Mouse (Mus musculus): ENCODE results near the gene Hist1h4m. TPM values are rescaled to one million over a fixed set of nuclear protein-coding genes. Genes with fewer than 3 reads are reported as not detected.
"Not testable (repeated sequence)": the region's sequence is repeated elsewhere in the genome, so short reads cannot be mapped to it uniquely, and the experiment has no call there.

Hist1h4m gene
- polyA plus RNA-seq, 1 experiment = not detected

DNA sequence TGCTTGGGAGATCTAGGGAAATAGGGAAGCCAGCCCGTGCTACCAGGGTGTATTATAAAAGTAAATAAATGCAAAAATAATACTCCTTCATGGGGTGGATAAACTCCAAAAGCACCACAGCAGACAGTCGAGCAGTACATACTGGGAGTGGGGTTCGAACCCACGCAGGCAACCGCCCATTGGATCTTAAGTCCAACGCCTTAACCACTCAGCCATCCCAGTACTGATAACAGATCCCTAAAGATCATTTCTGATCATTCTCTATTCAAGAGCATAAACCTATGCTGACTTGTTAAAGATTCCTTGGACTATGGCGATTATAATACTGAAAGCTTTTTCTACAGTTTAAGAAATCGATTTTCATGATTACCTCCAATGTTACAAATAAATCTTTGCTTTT lies 36.3 kb downstream of the Hist1h4m start:
- no peak overlapping the region for H3K27ac ChIP-seq (ENCODE audit: control insufficient read depth, insufficient read depth, low read length)
- H3K4me3 ChIP-seq (ENCODE audit: control insufficient read depth, insufficient read depth, low read length) = no peak overlapping the region
- 83% methylated on average over 8 of the region's 8 CpGs for WGBS
- no peak for DNase-seq
- no peaks in the 10 kb centered on the region; the same call in 1 of the 2 replicates for H3K4me1 ChIP-seq (replicated peaks; ENCODE audit: control insufficient read depth, insufficient read depth, low read length)
- TF ChIP-seq POLR2A (IDR thresholded peaks at IDR 0.05; ENCODE audit: control insufficient read depth, extremely low read depth, insufficient read depth, low read length, poor library complexity) = no peak
- no peak for TF ChIP-seq CTCF (IDR thresholded peaks at IDR 0.05; ENCODE audit: borderline replicate concordance, control insufficient read depth, extremely low read depth, insufficient read depth, low read length, poor library complexity)
- no peaks in the 10 kb centered on the region for H3K36me3 ChIP-seq (ENCODE audit: control insufficient read depth, insufficient read depth, low read length)
- no peaks in the 10 kb centered on the region for H3K27me3 ChIP-seq (ENCODE audit: control insufficient read depth, insufficient read depth, low read length)

DNA sequence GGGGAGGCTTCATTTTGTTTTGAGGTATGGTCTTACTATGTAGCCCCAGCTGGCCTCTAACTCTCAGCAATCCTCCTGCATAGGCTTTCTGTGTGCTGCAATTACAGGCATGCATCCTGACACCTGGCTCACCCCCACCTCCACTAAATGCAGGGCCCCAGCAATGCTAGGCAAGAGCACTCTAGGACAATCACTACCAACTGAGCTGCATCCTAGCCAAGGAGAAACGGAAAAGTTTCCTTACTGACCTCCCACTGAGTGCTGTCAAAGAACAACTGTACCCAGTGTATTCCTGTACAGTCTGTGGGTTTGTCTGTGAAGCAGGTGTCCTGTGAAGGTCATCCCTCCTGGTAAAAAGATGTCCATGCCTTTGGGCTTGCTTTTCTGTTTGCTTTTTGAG lies 39.1 kb downstream of the Hist1h4m start:
- H3K4me1 ChIP-seq (replicated peaks; ENCODE audit: control insufficient read depth, insufficient read depth, low read length) = not testable (repeated sequence)
- WGBS = 96% methylated on average over 1 of the region's 1 CpGs

DNA sequence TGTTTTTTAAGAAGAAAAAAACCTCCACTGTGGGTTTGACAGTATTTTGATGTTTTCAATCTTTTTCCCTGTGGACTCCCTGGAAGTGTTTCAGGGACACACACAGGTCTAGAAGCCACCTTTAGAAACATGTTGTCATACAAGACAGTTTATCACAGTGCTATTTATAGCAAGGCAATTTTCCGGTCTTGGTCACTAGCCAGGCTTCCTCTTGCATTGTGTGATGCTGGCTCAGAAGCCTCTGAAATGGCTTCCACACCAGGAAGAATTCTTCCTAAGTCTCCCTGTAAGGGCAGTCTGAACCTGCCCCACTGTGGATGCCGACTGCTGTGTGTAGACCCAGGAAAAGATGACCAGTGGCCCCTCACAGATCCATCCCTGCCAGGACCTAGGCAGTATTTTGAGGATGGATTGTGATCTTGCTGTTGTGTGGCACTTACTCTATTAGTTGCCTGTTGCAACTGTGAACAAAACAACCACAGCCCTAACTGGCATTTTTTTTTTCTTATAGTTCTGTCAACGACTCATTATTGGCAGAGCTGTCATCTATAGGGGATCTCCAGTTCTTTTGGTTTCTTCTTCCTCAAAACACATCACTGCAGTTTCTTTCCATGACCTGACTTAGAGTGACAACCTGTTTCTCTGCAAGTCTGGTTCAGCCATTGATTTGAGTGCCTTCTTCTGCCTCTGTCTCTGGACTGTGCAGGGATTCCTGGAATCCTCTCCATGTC lies 40.8 kb downstream of the Hist1h4m start:
- Histone ChIP-seq H3K4me3 (ENCODE audit: control insufficient read depth, insufficient read depth, low read length) (no peak overlapping the region), H3K4me1 (replicated peaks; ENCODE audit: control insufficient read depth, insufficient read depth, low read length) (no peaks in the 10 kb centered on the region; the same call in none of the 2 replicates), H3K27me3 (ENCODE audit: control insufficient read depth, insufficient read depth, low read length) (no peaks in the 10 kb centered on the region), H3K36me3 (ENCODE audit: control insufficient read depth, insufficient read depth, low read length) (no peaks in the 10 kb centered on the region), H3K27ac (ENCODE audit: control insufficient read depth, insufficient read depth, low read length) (no peak overlapping the region)
- 26% methylated on average over 3 of the region's 3 CpGs for WGBS
- no peak for TF ChIP-seq CTCF (IDR thresholded peaks at IDR 0.05; ENCODE audit: borderline replicate concordance, control insufficient read depth, extremely low read depth, insufficient read depth, low read length, poor library complexity)
- TF ChIP-seq POLR2A (IDR thresholded peaks at IDR 0.05; ENCODE audit: control insufficient read depth, extremely low read depth, insufficient read depth, low read length, poor library complexity) = no peak
- DNase-seq = no peak

More for the DNA sequence above, 39.1 kb downstream of the Hist1h4m start:
- not testable (repeated sequence) for H3K4me3 ChIP-seq (ENCODE audit: control insufficient read depth, insufficient read depth, low read length); DNase-seq; H3K27ac ChIP-seq (ENCODE audit: control insufficient read depth, insufficient read depth, low read length); H3K36me3 ChIP-seq (ENCODE audit: control insufficient read depth, insufficient read depth, low read length); H3K27me3 ChIP-seq (ENCODE audit: control insufficient read depth, insufficient read depth, low read length)

DNA sequence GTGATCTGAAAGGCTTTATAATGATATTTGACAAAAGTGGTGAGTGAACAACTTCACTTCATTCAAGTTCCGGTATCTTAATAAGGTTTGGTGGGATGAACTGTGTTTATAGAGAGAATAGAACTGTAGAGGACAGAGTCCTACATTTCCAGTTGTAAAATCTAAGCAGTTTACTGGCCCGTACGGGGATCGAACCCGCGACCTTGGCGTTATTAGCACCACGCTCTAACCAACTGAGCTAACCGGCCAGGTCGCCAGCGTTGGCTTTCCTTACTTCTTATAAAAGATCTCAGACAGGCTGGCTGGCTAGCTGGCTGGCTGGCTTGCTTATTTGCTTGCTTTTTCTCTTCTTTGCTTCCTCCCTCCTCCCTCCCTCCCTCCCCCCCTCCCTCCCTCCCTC lies 43.6 kb downstream of the Hist1h4m start:
- no peaks in the 10 kb centered on the region for H3K27me3 ChIP-seq (ENCODE audit: control insufficient read depth, insufficient read depth, low read length)
- no peak overlapping the region for H3K27ac ChIP-seq (ENCODE audit: control insufficient read depth, insufficient read depth, low read length)
- no peaks in the 10 kb centered on the region for H3K36me3 ChIP-seq (ENCODE audit: control insufficient read depth, insufficient read depth, low read length)
- H3K4me1 ChIP-seq (replicated peaks; ENCODE audit: control insufficient read depth, insufficient read depth, low read length) = peaks cover 2% of the 10 kb centered on the region
- no peak for TF ChIP-seq CTCF (IDR thresholded peaks at IDR 0.05; ENCODE audit: borderline replicate concordance, control insufficient read depth, extremely low read depth, insufficient read depth, low read length, poor library complexity)
- TF ChIP-seq POLR2A (IDR thresholded peaks at IDR 0.05; ENCODE audit: control insufficient read depth, extremely low read depth, insufficient read depth, low read length, poor library complexity) = no peak
- no peak overlapping the region for H3K4me3 ChIP-seq (ENCODE audit: control insufficient read depth, insufficient read depth, low read length)
- peak; percentile 70 for DNase-seq
- WGBS = 9% methylated on average over 11 of the region's 11 CpGs

DNA sequence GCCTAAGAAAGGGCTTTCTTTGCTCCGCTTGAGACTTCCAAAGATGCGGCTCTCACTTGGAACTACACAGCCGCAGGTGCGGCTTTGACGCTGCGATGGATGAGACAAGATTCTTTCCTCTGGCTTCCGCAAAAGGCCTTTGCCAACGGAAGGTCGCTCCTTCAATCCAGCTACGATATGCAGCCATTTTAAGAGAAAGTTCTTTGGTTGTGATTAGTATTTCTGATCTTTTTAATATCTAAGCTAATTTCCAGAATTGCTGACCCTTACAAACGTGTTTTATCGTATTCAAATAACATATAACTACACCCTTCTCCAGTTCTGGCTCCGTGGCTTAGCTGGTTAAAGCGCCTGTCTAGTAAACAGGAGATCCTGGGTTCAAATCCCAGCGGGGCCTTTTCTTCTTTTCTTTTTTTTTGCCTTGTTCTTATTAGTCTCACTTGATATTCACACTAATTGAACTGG lies 44.2 kb downstream of the Hist1h4m start:
- Histone ChIP-seq H3K4me3 (ENCODE audit: control insufficient read depth, insufficient read depth, low read length) (peak overlapping the region; percentile 23), H3K27ac (ENCODE audit: control insufficient read depth, insufficient read depth, low read length) (no peak overlapping the region), H3K4me1 (replicated peaks; ENCODE audit: control insufficient read depth, insufficient read depth, low read length) (peaks cover 2% of the 10 kb centered on the region), H3K27me3 (ENCODE audit: control insufficient read depth, insufficient read depth, low read length) (no peaks in the 10 kb centered on the region), H3K36me3 (ENCODE audit: control insufficient read depth, insufficient read depth, low read length) (no peaks in the 10 kb centered on the region)
- WGBS = 19% methylated on average over 15 of the region's 15 CpGs
- DNase-seq = peak; percentile 12
- TF ChIP-seq POLR2A (IDR thresholded peaks at IDR 0.05; ENCODE audit: control insufficient read depth, extremely low read depth, insufficient read depth, low read length, poor library complexity) (no peak), CTCF (IDR thresholded peaks at IDR 0.05; ENCODE audit: borderline replicate concordance, control insufficient read depth, extremely low read depth, insufficient read depth, low read length, poor library complexity) (no peak)

DNA sequence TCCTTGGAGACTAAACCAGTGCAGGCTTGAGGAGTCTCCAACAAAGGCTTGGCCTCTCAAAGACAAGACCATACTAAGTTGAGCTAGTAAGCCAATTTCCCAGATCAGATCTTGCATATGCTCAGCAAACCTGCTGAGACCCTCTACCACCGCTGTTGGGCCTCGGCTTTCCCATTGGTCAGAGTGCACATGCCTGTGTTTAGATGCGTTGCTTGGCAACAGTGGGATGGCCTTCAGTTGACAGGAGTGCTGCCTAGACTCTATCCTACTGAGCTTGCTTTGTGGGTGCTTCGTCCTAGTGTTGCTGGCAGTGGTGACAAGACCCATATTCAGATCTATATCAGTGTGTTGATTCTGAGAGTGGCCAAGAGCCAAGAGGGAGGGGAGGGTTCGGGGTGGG lies 50.1 kb downstream of the Hist1h4m start:
- no peak overlapping the region for H3K4me3 ChIP-seq (ENCODE audit: control insufficient read depth, insufficient read depth, low read length)
- WGBS = 86% methylated on average over 5 of the region's 5 CpGs
- no peaks in the 10 kb centered on the region for H3K27me3 ChIP-seq (ENCODE audit: control insufficient read depth, insufficient read depth, low read length)
- H3K4me1 ChIP-seq (replicated peaks; ENCODE audit: control insufficient read depth, insufficient read depth, low read length) = peaks cover 2% of the 10 kb centered on the region; the same call in 1 of the 2 replicates
- no peaks in the 10 kb centered on the region for H3K36me3 ChIP-seq (ENCODE audit: control insufficient read depth, insufficient read depth, low read length)
- no peak for DNase-seq
- H3K27ac ChIP-seq (ENCODE audit: control insufficient read depth, insufficient read depth, low read length) = no peak overlapping the region
- TF ChIP-seq POLR2A (IDR thresholded peaks at IDR 0.05; ENCODE audit: control insufficient read depth, extremely low read depth, insufficient read depth, low read length, poor library complexity) = no peak
- TF ChIP-seq CTCF (IDR thresholded peaks at IDR 0.05; ENCODE audit: borderline replicate concordance, control insufficient read depth, extremely low read depth, insufficient read depth, low read length, poor library complexity) = no peak

Other genes with a start within 250 kb of the Hist1h4m start
- gene Olfr1364, start 230.0 kb upstream of the Hist1h4m start, polyA plus RNA-seq (2012; rRNA removed) = not detected in 2 replicates
- gene Olfr1362, start 197.7 kb upstream of the Hist1h4m start, polyA plus RNA-seq (2012; rRNA removed) = not detected in 2 replicates
- gene Olfr11, start 169.2 kb upstream of the Hist1h4m start, polyA plus RNA-seq (2012; rRNA removed) = not detected in 2 replicates
- not detected in 2 replicates for gene Olfr1361, start 148.4 kb upstream of the Hist1h4m start, polyA plus RNA-seq (2012; rRNA removed)
- gene Olfr1360, start 134.3 kb upstream of the Hist1h4m start, polyA plus RNA-seq (2012; rRNA removed) = not detected in 2 replicates
- gene Olfr1359, start 113.6 kb upstream of the Hist1h4m start, polyA plus RNA-seq (2012; rRNA removed) = not detected in 2 replicates
- gene Hist1h2bl, start 95.6 kb upstream of the Hist1h4m start, polyA plus RNA-seq (2012; rRNA removed) = 118 and 183 TPM in 2 replicates
- 227 and 343 TPM in 2 replicates for gene Hist1h2ai, start 95.3 kb upstream of the Hist1h4m start, polyA plus RNA-seq (2012; rRNA removed)
- 670 and 733 TPM in 2 replicates for gene Hist1h3h, start 94.1 kb upstream of the Hist1h4m start, polyA plus RNA-seq (2012; rRNA removed)
- 76.1 and 110 TPM in 2 replicates for gene Hist1h2bm, start 89.7 kb upstream of the Hist1h4m start, polyA plus RNA-seq (2012; rRNA removed)
- gene Hist1h4j, start 76.7 kb upstream of the Hist1h4m start, polyA plus RNA-seq (2012; rRNA removed) = 60.3 and 64.6 TPM in 2 replicates
- 257 and 302 TPM in 2 replicates for gene Hist1h4k, start 61.2 kb upstream of the Hist1h4m start, polyA plus RNA-seq (2012; rRNA removed)
- 302 and 405 TPM in 2 replicates for gene Hist1h2ak, start 57.9 kb upstream of the Hist1h4m start, polyA plus RNA-seq (2012; rRNA removed)
- gene Hist1h2bn, start 57.6 kb upstream of the Hist1h4m start, polyA plus RNA-seq (2012; rRNA removed) = 213 and 218 TPM in 2 replicates
- gene Hist1h1b, start 31.1 kb upstream of the Hist1h4m start, polyA plus RNA-seq (2012; rRNA removed) = 22.4 and 28.1 TPM in 2 replicates
- 484 and 650 TPM in 2 replicates for gene Hist1h3i, start 28.4 kb upstream of the Hist1h4m start, polyA plus RNA-seq (2012; rRNA removed)
- 183 and 223 TPM in 2 replicates for gene Hist1h2an, start 24.5 kb upstream of the Hist1h4m start, polyA plus RNA-seq (2012; rRNA removed)
- gene Hist1h2bp, start 24.3 kb upstream of the Hist1h4m start, polyA plus RNA-seq (2012; rRNA removed) = 39.3 and 52.7 TPM in 2 replicates
- 200 and 237 TPM in 2 replicates for gene Hist1h2bq, start 1.5 kb upstream of the Hist1h4m start, polyA plus RNA-seq (2012; rRNA removed)
- gene Hist1h2ao, start 1.3 kb upstream of the Hist1h4m start, polyA plus RNA-seq (2012; rRNA removed) = not detected in 2 replicates
- 292 and 309 TPM in 2 replicates for gene Hist1h4n, start 20.4 kb downstream of the Hist1h4m start, polyA plus RNA-seq (2012; rRNA removed)
- gene Hist1h2ap, start 21.8 kb downstream of the Hist1h4m start, polyA plus RNA-seq (2012; rRNA removed) = 1,785 and 6,121 TPM in 2 replicates
- gene Hist1h2br, start 22.0 kb downstream of the Hist1h4m start, polyA plus RNA-seq (2012; rRNA removed) = 156 and 207 TPM in 2 replicates
- 1.1 and 1.6 TPM in 2 replicates for gene Zfp184, start 133.3 kb downstream of the Hist1h4m start, polyA plus RNA-seq (2012; rRNA removed)
- gene Pom121l2, start 169.4 kb downstream of the Hist1h4m start, polyA plus RNA-seq (2012; rRNA removed) = 0.08 and 0.23 TPM in 2 replicates
- 640 and 1,004 TPM in 2 replicates for gene Prss16, start 198.0 kb downstream of the Hist1h4m start, polyA plus RNA-seq (2012; rRNA removed)
- 248 and 460 TPM in 2 replicates for gene Hist1h2ah, start 223.8 kb downstream of the Hist1h4m start, polyA plus RNA-seq (2012; rRNA removed)
- 322 and 402 TPM in 2 replicates for gene Hist1h2bk, start 224.1 kb downstream of the Hist1h4m start, polyA plus RNA-seq (2012; rRNA removed)
- gene Hist1h4i, start 229.6 kb downstream of the Hist1h4m start, polyA plus RNA-seq (2012; rRNA removed) = 33.1 and 38.5 TPM in 2 replicates
- 149 and 177 TPM in 2 replicates for gene Hist1h2ag, start 231.2 kb downstream of the Hist1h4m start, polyA plus RNA-seq (2012; rRNA removed)
- gene Hist1h2bj, start 231.5 kb downstream of the Hist1h4m start, polyA plus RNA-seq (2012; rRNA removed) = 177 and 218 TPM in 2 replicates

Measured in thymus, adult 2 months (tissue).